10 mouse cellular contexts compared by ENCODE assay signal in genomic region chr12:79843002-79843401, GRCm38 (mm10).
DNase-seq lines count a peak whose midpoint lies in the region; ATAC-seq and TF ChIP-seq lines count a peak whose summit lies in the region.
"Had no signal": no experiment of that assay in that cellular context is flagged by ENCODE, and none has a peak within 500 bp of the region (broad histone marks: within the 10 kb centered on the region; RNA-seq: fewer than 3 reads in every experiment).

No protein-coding gene starts in this region.

- peak overlapping the region; percentile 98 for H3K27ac ChIP-seq in lung, embryonic 14.5 days (ENCODE audit: low read depth)
- H3K27ac ChIP-seq in forebrain, embryonic 13.5 days: peak overlapping the region; percentile 57; the same call in 1 of the 2 replicates
- peak overlapping the region; percentile 7; the same call in 1 of the 2 replicates for H3K27ac ChIP-seq in hindbrain, embryonic 15.5 days (replicated peaks)
- H3K27ac ChIP-seq in left cerebral cortex, adult 2 months: no peak overlapping the region

- H3K9me3 ChIP-seq in lung, embryonic 14.5 days (ENCODE audit: low read depth, low read length): no peaks in the 10 kb centered on the region
- no peaks in the 10 kb centered on the region for H3K9me3 ChIP-seq in forebrain, embryonic 13.5 days (replicated peaks)
- H3K9me3 ChIP-seq in hindbrain, embryonic 15.5 days: no peaks in the 10 kb centered on the region
- H3K9me3 ChIP-seq: neural tube, embryonic 12.5 days had no signal

- no peak for TF ChIP-seq CTCF in lung, embryonic 14.5 days (IDR thresholded peaks at IDR 0.05; ENCODE audit: low read depth)
- TF ChIP-seq CTCF in left cerebral cortex, adult 2 months (IDR thresholded peaks at IDR 0.05): no peak

- intact Hi-C loops in left cerebral cortex, adult 2 months (cut with DNase I): no loop called here

- no peak overlapping the region for H3K9ac ChIP-seq in lung, embryonic 14.5 days
- 0 out of 2 replicates have a peak overlapping the region, but pooled peaks have one; percentile 8 for H3K9ac ChIP-seq in forebrain, embryonic 13.5 days
- H3K9ac ChIP-seq in hindbrain, embryonic 15.5 days: no peak overlapping the region
- H3K9ac ChIP-seq: neural tube, embryonic 12.5 days had no signal

- H3K4me2 ChIP-seq in lung, embryonic 14.5 days: peak overlapping the region; percentile 35
- H3K4me2 ChIP-seq in forebrain, embryonic 13.5 days: no peak overlapping the region
- H3K4me2 ChIP-seq in hindbrain, embryonic 15.5 days: no peak overlapping the region
- H3K4me2 ChIP-seq: neural tube, embryonic 12.5 days had no signal

- DNase-seq in lung, embryonic 14.5 days: peak; percentile 81
- DNase-seq in lung, postnatal 36 days: no peak
- peak; percentile 42 to 67 for DNase-seq in lung, postnatal 4 days
- DNase-seq in adrenal gland, adult 8-10 months: no peak
- DNase-seq in left cerebral cortex, adult 2 months (ENCODE audit: extremely low spot score in 1 of 2, low spot score in 2 of 2): no peak

- ATAC-seq in lung, embryonic 14.5 days (ENCODE audit: insufficient read depth): peak; percentile 9; the same call in 1 of the 2 replicates
- no peak for ATAC-seq in forebrain, embryonic 13.5 days
- ATAC-seq in hindbrain, embryonic 15.5 days (ENCODE audit: low FRiP score, low read depth): no peak
- ATAC-seq in activated CD4-positive, CD25-positive, alpha-beta regulatory T cell, adult 4 months: no peak
- ATAC-seq: Patski had no signal

- no peaks in the 10 kb centered on the region for H3K27me3 ChIP-seq in lung, embryonic 14.5 days (ENCODE audit: insufficient read depth, low read length)
- H3K27me3 ChIP-seq in forebrain, embryonic 13.5 days: no peaks in the 10 kb centered on the region
- no peaks in the 10 kb centered on the region for H3K27me3 ChIP-seq in hindbrain, embryonic 15.5 days
- H3K27me3 ChIP-seq: neural tube, embryonic 12.5 days; Patski had no signal

- H3K36me3 ChIP-seq in lung, embryonic 14.5 days (ENCODE audit: insufficient read depth): no peaks in the 10 kb centered on the region
- H3K36me3 ChIP-seq in forebrain, embryonic 13.5 days (ENCODE audit: poor library complexity, severe bottlenecking): no peaks in the 10 kb centered on the region
- no peaks in the 10 kb centered on the region for H3K36me3 ChIP-seq in hindbrain, embryonic 15.5 days
- H3K36me3 ChIP-seq: neural tube, embryonic 12.5 days had no signal

- H3K4me1 ChIP-seq in lung, embryonic 14.5 days (ENCODE audit: insufficient read depth): peaks cover 61% of the 10 kb centered on the region
- peaks cover 85% of the 10 kb centered on the region for H3K4me1 ChIP-seq in forebrain, embryonic 13.5 days
- H3K4me1 ChIP-seq in hindbrain, embryonic 15.5 days (replicated peaks): peaks cover 44% of the 10 kb centered on the region

- WGBS in lung, embryonic 14.5 days: 37% methylated on average over 11 of the region's 11 CpGs
- WGBS in forebrain, embryonic 13.5 days: 77% methylated on average over 11 of the region's 11 CpGs
- 73% methylated on average over 11 of the region's 11 CpGs for WGBS in hindbrain, embryonic 15.5 days

- H3K4me3 ChIP-seq in lung, embryonic 14.5 days (ENCODE audit: low read depth, low read length): no peak overlapping the region
- no peak overlapping the region for H3K4me3 ChIP-seq in forebrain, embryonic 13.5 days
- no peak overlapping the region for H3K4me3 ChIP-seq in hindbrain, embryonic 15.5 days
- no peak overlapping the region for H3K4me3 ChIP-seq in left cerebral cortex, adult 2 months
- H3K4me3 ChIP-seq: neural tube, embryonic 12.5 days had no signal

Comparison
In these comparisons a context has a peak if more than half of its experiments do, and no peak if none do; other contexts are left out.
1. DNase-seq: peak in lung, embryonic 14.5 days (single experiment) and lung, postnatal 4 days (2 of 2); none in lung, postnatal 36 days (single experiment), adrenal gland, adult 8-10 months (single experiment) and left cerebral cortex, adult 2 months (0 of 2).